Mouse (Mus musculus) ES-Bruce4 (cell line): ENCODE measurements around the gene Aanat.

Source experiments
- CTCF ChIP-seq: IDR thresholded peaks from one replicate; pipeline ENCODE4 v1.8.1; 2011; ENCODE audit warnings: low read depth, low read length
- EP300 ChIP-seq: IDR thresholded peaks from 2 replicates; pipeline ENCODE4 v1.6.1; 2011; ENCODE audit warnings: low read depth, low read length; ENCODE audit not compliant: insufficient read depth
- POLR2A ChIP-seq: IDR thresholded peaks from one replicate; pipeline ENCODE4 v1.8.1; 2011; ENCODE audit warnings: low read length; ENCODE audit not compliant: insufficient read depth

GRCm38 (mm10) chr11:116627072-116628020 lies 41.1 kb downstream of the Aanat start:
- TF ChIP-seq CTCF (peak; percentile 39), POLR2A (no peak), EP300 (no peak)
